ENCODE assay signal across 8 mouse cellular contexts in the genomic region with DNA sequence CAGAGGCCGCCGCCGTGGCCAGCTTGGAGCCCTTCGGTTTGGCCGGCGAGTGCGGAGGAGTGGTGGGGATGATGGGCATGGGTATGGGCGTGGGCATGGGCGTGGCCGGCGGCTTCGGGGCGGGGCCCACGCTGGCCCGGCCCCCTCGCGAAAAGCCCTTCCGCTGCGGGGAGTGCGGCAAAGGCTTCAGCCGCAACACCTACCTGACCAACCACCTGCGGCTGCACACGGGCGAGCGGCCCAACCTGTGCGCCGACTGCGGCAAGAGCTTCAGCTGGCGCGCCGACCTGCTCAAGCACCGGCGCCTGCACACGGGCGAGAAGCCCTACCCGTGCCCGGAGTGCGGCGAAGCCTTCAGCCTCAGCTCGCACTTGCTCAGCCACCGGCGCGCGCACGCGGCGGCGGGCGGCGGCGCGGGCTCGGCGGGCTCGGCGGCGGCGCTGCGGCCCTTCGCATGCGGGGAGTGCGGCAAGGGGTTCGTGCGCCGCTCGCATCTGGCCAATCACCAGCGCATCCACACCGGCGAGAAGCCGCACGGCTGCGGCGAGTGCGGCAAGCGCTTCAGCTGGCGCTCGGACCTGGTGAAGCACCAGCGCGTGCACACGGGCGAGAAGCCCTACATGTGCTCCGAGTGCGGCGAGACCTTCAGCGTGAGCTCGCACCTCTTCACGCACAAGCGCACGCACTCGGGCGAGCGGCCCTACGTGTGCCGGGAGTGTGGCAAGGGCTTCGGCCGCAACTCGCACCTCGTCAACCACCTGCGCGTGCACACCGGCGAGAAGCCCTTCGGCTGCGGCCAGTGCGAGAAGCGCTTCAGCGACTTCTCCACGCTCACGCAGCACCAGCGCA. TPM values are rescaled to one million over a fixed set of nuclear protein-coding genes. Genes with fewer than 3 reads are reported as not detected.
A peak's percentile ranks its signal among the peaks of the same experiment; 100 is the strongest.
DNase-seq lines count a peak whose midpoint lies in the region; ATAC-seq and TF ChIP-seq lines count a peak whose summit lies in the region.

No protein-coding gene starts in this region.

- peaks cover 62% of the 10 kb centered on the region for H3K27me3 ChIP-seq in E14TG2a.4 (ENCODE audit: insufficient read depth, low read length)
- peaks cover 46% of the 10 kb centered on the region for H3K27me3 ChIP-seq in forebrain, embryonic 12.5 days

- ATAC-seq in forebrain, embryonic 12.5 days (ENCODE audit: low FRiP score) = peak; percentile 94

- peak overlapping the region; percentile 58 for H3K9ac ChIP-seq in forebrain, embryonic 12.5 days

- 0 out of 2 replicates have a peak, but pooled peaks have one; percentile 27 for TF ChIP-seq POLR2A in olfactory bulb, adult 2 months (IDR thresholded peaks at IDR 0.05; ENCODE audit: insufficient read depth, low read depth, low read length)

- H3K27ac ChIP-seq in forebrain, embryonic 12.5 days = no peak overlapping the region
- H3K27ac ChIP-seq in olfactory bulb, adult 2 months (ENCODE audit: insufficient read depth, low read depth, low read length) = no peak overlapping the region

- intact Hi-C loops in heart, postnatal 10 days (cut with DNase I) = loop anchor here (2.0 to 5.0 kb wide), 2 partner anchors 45 to 66 kb away; a partner anchor contains a TSS

- H3K4me2 ChIP-seq in forebrain, embryonic 12.5 days = peak overlapping the region; percentile 95

- H3K4me1 ChIP-seq in E14TG2a.4 (replicated peaks; ENCODE audit: low read depth, low read length) = peaks cover 18% of the 10 kb centered on the region
- peaks cover 23% of the 10 kb centered on the region for H3K4me1 ChIP-seq in forebrain, embryonic 12.5 days
- H3K4me1 ChIP-seq in olfactory bulb, adult 2 months (ENCODE audit: control insufficient read depth, insufficient read depth, low read length) = peaks cover 13% of the 10 kb centered on the region

- WGBS in forebrain, embryonic 12.5 days = under 1% methylated on average over 110 of the region's 110 CpGs
- 1% methylated on average over 110 of the region's 110 CpGs for WGBS in olfactory bulb, adult 2 months

- no peak for TF ChIP-seq CTCF in E14TG2a.4 (conservative IDR thresholded peaks at IDR 0.05; ENCODE audit: low read length)
- no peak for TF ChIP-seq CTCF in olfactory bulb, adult 2 months (IDR thresholded peaks at IDR 0.05; ENCODE audit: insufficient read depth, low read depth, low read length)

- DNase-seq in c-Kit-positive CD71-negative TER-119-negative erythroid progenitor cells, embryonic 14.5 days (ENCODE audit: low read depth) = peak; percentile 30
- DNase-seq in heart, postnatal 10 days = peak; percentile 78 to 79
- DNase-seq in kidney, postnatal 4 days = peak; percentile 86 to 91
- peak; percentile 80 to 84 for DNase-seq in lung, adult 18-20 months
- DNase-seq in thymus, postnatal 0 days (ENCODE audit: low spot score) = peak; percentile 46

- peak overlapping the region; percentile 83 for H3K4me3 ChIP-seq in E14TG2a.4 (replicated peaks; ENCODE audit: low read length)
- H3K4me3 ChIP-seq in forebrain, embryonic 12.5 days (replicated peaks) = peak overlapping the region; percentile 63
- H3K4me3 ChIP-seq in olfactory bulb, adult 2 months (ENCODE audit: insufficient read depth, low read depth, low read length) = peak overlapping the region; percentile 68

- no peaks in the 10 kb centered on the region for H3K9me3 ChIP-seq in E14TG2a.4 (ENCODE audit: low read length)
- no peaks in the 10 kb centered on the region for H3K9me3 ChIP-seq in forebrain, embryonic 12.5 days

- H3K36me3 ChIP-seq in E14TG2a.4 (ENCODE audit: insufficient read depth, low read length) = no peaks in the 10 kb centered on the region
- H3K36me3 ChIP-seq in forebrain, embryonic 12.5 days (replicated peaks) = peaks cover 9% of the 10 kb centered on the region

RNA-seq across cellular contexts. Expression of a gene that starts 29.1 kb away (rescaled TPM):
- polyA plus RNA-seq in forebrain, embryonic 12.5 days (2016; fragmentation: Nextera tagmentation; extraction: Ambion mirVana) = not detected in 2 replicates
- total RNA-seq in heart, postnatal 10 days (2021) = not detected
- polyA plus RNA-seq in olfactory bulb, adult 2 months (2012; ENCODE audit: insufficient read depth, insufficient read length, low replicate concordance, missing spikeins) = not detected in 2 replicates
- polyA plus RNA-seq in thymus, postnatal 0 days (2015; fragmentation: Nextera tagmentation; extraction: Ambion mirVana) = not detected in 2 replicates

RNA-seq across cellular contexts. Expression of a gene that starts 45.6 kb away (rescaled TPM):
- polyA plus RNA-seq in forebrain, embryonic 12.5 days (2016; fragmentation: Nextera tagmentation; extraction: Ambion mirVana) = 8.8 and 9.8 TPM in 2 replicates
- total RNA-seq in heart, postnatal 10 days (2021) = 1 to 10 TPM; 7.9 to 8.6 TPM
- polyA plus RNA-seq in olfactory bulb, adult 2 months (2012; ENCODE audit: insufficient read depth, insufficient read length, low replicate concordance, missing spikeins) = not detected in 2 replicates
- 1.3 and 1.4 TPM in 2 replicates for polyA plus RNA-seq in thymus, postnatal 0 days (2015; fragmentation: Nextera tagmentation; extraction: Ambion mirVana)

Comparison
In these comparisons a context has a peak if more than half of its experiments do, and no peak if none do; other contexts are left out.
1. DNase-seq: peak in every context shown above with its lines; median percentile 88 in kidney, postnatal 4 days; 82 in lung, adult 18-20 months; 78 in heart, postnatal 10 days; 46 in thymus, postnatal 0 days; 30 in c-Kit-positive CD71-negative TER-119-negative erythroid progenitor cells, embryonic 14.5 days.